13 mouse cellular contexts compared by ENCODE assay signal in the genomic region with DNA sequence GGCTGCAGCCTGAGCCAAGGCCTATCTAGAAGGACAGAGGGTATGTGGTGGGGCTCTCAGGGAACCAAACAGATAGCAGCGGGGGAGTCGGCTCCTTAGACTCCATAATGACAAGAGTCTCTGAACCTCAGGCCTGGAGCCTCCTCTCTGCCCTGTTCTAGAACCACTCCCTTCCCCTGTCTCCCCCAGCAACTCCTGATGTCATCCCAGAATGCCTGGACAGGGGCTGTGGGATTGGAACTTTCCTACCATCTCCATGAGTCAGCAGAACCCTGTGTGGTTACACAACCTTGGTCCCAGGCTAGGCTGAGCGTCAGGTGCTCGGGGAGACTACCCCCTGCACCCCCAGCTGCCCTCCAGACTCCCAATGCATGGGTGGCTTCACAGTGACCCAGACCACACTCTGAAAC. TPM values are rescaled to one million over a fixed set of nuclear protein-coding genes. Genes with fewer than 3 reads are reported as not detected.
A peak's percentile ranks its signal among the peaks of the same experiment; 100 is the strongest.
DNase-seq lines count a peak whose midpoint lies in the region; ATAC-seq lines count a peak whose summit lies in the region.
"Had no signal": no experiment of that assay in that cellular context is flagged by ENCODE, and none has a peak within 500 bp of the region (broad histone marks: within the 10 kb centered on the region; RNA-seq: fewer than 3 reads in every experiment).

No protein-coding gene starts in this region.

- WGBS in hindbrain, embryonic 13.5 days = 95% methylated on average over 4 of the region's 4 CpGs
- 89% methylated on average over 4 of the region's 4 CpGs for WGBS in hindbrain, embryonic 11.5 days
- WGBS in liver, embryonic 13.5 days (ENCODE audit: insufficient replicate concordance) = 42% methylated on average over 4 of the region's 4 CpGs
- WGBS in embryonic facial prominence, embryonic 10.5 days = 91% methylated on average over 4 of the region's 4 CpGs

- H3K27me3 ChIP-seq in hindbrain, embryonic 13.5 days = no peaks in the 10 kb centered on the region
- no peaks in the 10 kb centered on the region for H3K27me3 ChIP-seq in hindbrain, embryonic 11.5 days (ENCODE audit: control insufficient read depth, insufficient read depth, low read length)
- H3K27me3 ChIP-seq in liver, embryonic 13.5 days = no peaks in the 10 kb centered on the region
- peaks cover 36% of the 10 kb centered on the region for H3K27me3 ChIP-seq in embryonic facial prominence, embryonic 10.5 days (replicated peaks; ENCODE audit: low read depth, poor library complexity, severe bottlenecking)
- H3K27me3 ChIP-seq: limb, embryonic 15.5 days had no signal

- no peaks in the 10 kb centered on the region for H3K9me3 ChIP-seq in hindbrain, embryonic 13.5 days
- H3K9me3 ChIP-seq in hindbrain, embryonic 11.5 days (ENCODE audit: control insufficient read depth, low read length) = no peaks in the 10 kb centered on the region
- H3K9me3 ChIP-seq in liver, embryonic 13.5 days (replicated peaks) = no peaks in the 10 kb centered on the region
- no peaks in the 10 kb centered on the region for H3K9me3 ChIP-seq in embryonic facial prominence, embryonic 10.5 days
- H3K9me3 ChIP-seq: limb, embryonic 15.5 days had no signal

- peak; percentile 55 for DNase-seq in adrenal gland, adult 2 months
- DNase-seq in adrenal gland, postnatal 25 days = no peak
- no peak for DNase-seq in hindbrain, embryonic 11.5 days (ENCODE audit: low spot score)
- DNase-seq in NIH3T3 (ENCODE audit: low read depth) = peak; percentile 70
- DNase-seq in liver, embryonic 13.5 days = no peak
- DNase-seq in embryonic facial prominence, embryonic 10.5 days (ENCODE audit: low spot score) = no peak
- no peak for DNase-seq in urinary bladder, postnatal 25 days (ENCODE audit: low spot score)
- DNase-seq: adrenal gland, adult 8-10 months; gastrocnemius, postnatal 10 days; layer of hippocampus, postnatal 36 days had no signal

- no peak overlapping the region for H3K27ac ChIP-seq in hindbrain, embryonic 13.5 days
- H3K27ac ChIP-seq in hindbrain, embryonic 11.5 days (ENCODE audit: low read depth, low read length) = no peak overlapping the region
- H3K27ac ChIP-seq in liver, embryonic 13.5 days = peak overlapping the region; percentile 43
- no peak overlapping the region for H3K27ac ChIP-seq in embryonic facial prominence, embryonic 10.5 days (replicated peaks)
- H3K27ac ChIP-seq: kidney, postnatal 0 days; limb, embryonic 15.5 days had no signal

- no peak overlapping the region for H3K4me3 ChIP-seq in hindbrain, embryonic 13.5 days
- H3K4me3 ChIP-seq in hindbrain, embryonic 11.5 days (ENCODE audit: low read depth, low read length) = no peak overlapping the region
- no peak overlapping the region for H3K4me3 ChIP-seq in liver, embryonic 13.5 days (replicated peaks)
- no peak overlapping the region for H3K4me3 ChIP-seq in embryonic facial prominence, embryonic 10.5 days
- H3K4me3 ChIP-seq: limb, embryonic 15.5 days had no signal

- ATAC-seq in hindbrain, embryonic 13.5 days (ENCODE audit: low FRiP score) = no peak
- no peak for ATAC-seq in hindbrain, embryonic 11.5 days (ENCODE audit: low FRiP score)
- peak; percentile 84 for ATAC-seq in liver, embryonic 13.5 days (ENCODE audit: low read depth)

- peaks cover 76% of the 10 kb centered on the region for H3K4me1 ChIP-seq in hindbrain, embryonic 13.5 days (replicated peaks)
- peaks cover 23% of the 10 kb centered on the region for H3K4me1 ChIP-seq in hindbrain, embryonic 11.5 days (replicated peaks; ENCODE audit: control insufficient read depth, insufficient read depth, low read length)
- H3K4me1 ChIP-seq in liver, embryonic 13.5 days (replicated peaks) = peaks cover 70% of the 10 kb centered on the region
- H3K4me1 ChIP-seq in embryonic facial prominence, embryonic 10.5 days = peaks cover 66% of the 10 kb centered on the region

- H3K9ac ChIP-seq in hindbrain, embryonic 13.5 days = peak overlapping the region; percentile 19; the same call in 1 of the 2 replicates
- no peak overlapping the region for H3K9ac ChIP-seq in hindbrain, embryonic 11.5 days (ENCODE audit: low read depth, low read length)
- peak overlapping the region; percentile 15; the same call in 1 of the 2 replicates for H3K9ac ChIP-seq in liver, embryonic 13.5 days
- H3K9ac ChIP-seq: limb, embryonic 15.5 days had no signal

- no peak overlapping the region for H3K4me2 ChIP-seq in hindbrain, embryonic 13.5 days
- H3K4me2 ChIP-seq in hindbrain, embryonic 11.5 days (replicated peaks; ENCODE audit: low read depth, low read length) = no peak overlapping the region
- no peak overlapping the region for H3K4me2 ChIP-seq in liver, embryonic 13.5 days
- H3K4me2 ChIP-seq: limb, embryonic 15.5 days had no signal

- H3K36me3 ChIP-seq in hindbrain, embryonic 13.5 days = no peaks in the 10 kb centered on the region
- no peaks in the 10 kb centered on the region for H3K36me3 ChIP-seq in hindbrain, embryonic 11.5 days (ENCODE audit: control insufficient read depth, insufficient read depth, low read length)
- H3K36me3 ChIP-seq in liver, embryonic 13.5 days = no peaks in the 10 kb centered on the region
- no peaks in the 10 kb centered on the region for H3K36me3 ChIP-seq in embryonic facial prominence, embryonic 10.5 days (replicated peaks)
- H3K36me3 ChIP-seq: limb, embryonic 15.5 days had no signal

RNA-seq across cellular contexts. Expression of a gene that starts 60.0 kb away (rescaled TPM):
- 10 to 100 TPM; 41.6 to 65.2 TPM for total RNA-seq in adrenal gland, adult 2 months (2021)
- polyA plus RNA-seq in adrenal gland, adult 2 months (2012; rRNA removed) = 158 and 207 TPM in 2 replicates
- 62.5 and 83.8 TPM in 2 replicates for total RNA-seq in adrenal gland, postnatal 25 days (2021)
- polyA plus RNA-seq in hindbrain, embryonic 13.5 days (2015; fragmentation: Nextera tagmentation; extraction: Ambion mirVana) = 7.4 and 8.3 TPM in 2 replicates
- 5.1 and 6.0 TPM in 2 replicates for polyA plus RNA-seq in hindbrain, embryonic 11.5 days (2014; fragmentation: Nextera tagmentation; extraction: Ambion mirVana)
- polyA plus RNA-seq in liver, embryonic 13.5 days (2015; fragmentation: Nextera tagmentation; extraction: Ambion mirVana) = 1.3 and 1.4 TPM in 2 replicates
- polyA plus RNA-seq in embryonic facial prominence, embryonic 10.5 days (2016; fragmentation: Nextera tagmentation; extraction: Ambion mirVana) = 3.2 and 4.0 TPM in 2 replicates

Comparison
In these comparisons a context has a peak if more than half of its experiments do, and no peak if none do; other contexts are left out.
1. DNase-seq: peak in adrenal gland, adult 2 months (single experiment) and NIH3T3 (single experiment); none in adrenal gland, postnatal 25 days (single experiment), hindbrain, embryonic 11.5 days (single experiment), liver, embryonic 13.5 days (single experiment), embryonic facial prominence, embryonic 10.5 days (single experiment) and urinary bladder, postnatal 25 days (single experiment).
2. RNA of a gene that starts 60.0 kb away (polyA plus RNA-seq): 158 to 207 TPM in adrenal gland, adult 2 months; 7.4 to 8.3 TPM in hindbrain, embryonic 13.5 days, 5.1 to 6.0 TPM in hindbrain, embryonic 11.5 days, 3.2 to 4.0 TPM in embryonic facial prominence, embryonic 10.5 days and 1.3 to 1.4 TPM in liver, embryonic 13.5 days; every median in the first group is over 10 times any median in the second.